13 mouse cellular contexts compared by ENCODE assay signal in the genomic region with DNA sequence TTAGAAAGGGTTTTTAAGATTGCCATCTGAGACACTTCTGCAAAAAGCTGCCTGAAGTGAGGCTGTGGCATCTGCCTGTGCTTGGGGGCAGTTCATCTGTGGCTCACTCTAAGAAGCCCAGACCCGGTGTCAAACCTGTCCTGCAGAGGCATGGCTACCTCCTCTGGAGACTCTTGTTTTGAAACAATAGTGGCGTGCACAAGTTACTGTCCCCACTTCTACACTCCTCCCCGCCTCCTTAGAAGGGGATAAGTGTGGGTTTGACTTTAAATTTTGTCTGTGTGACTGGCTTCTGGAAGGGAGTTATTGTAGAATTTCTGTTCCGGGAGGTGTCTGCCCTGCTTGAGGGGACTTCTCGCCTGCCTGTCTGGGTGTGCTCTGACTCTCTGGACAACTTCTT.
A peak's percentile ranks its signal among the peaks of the same experiment; 100 is the strongest.
DNase-seq lines count a peak whose midpoint lies in the region; ATAC-seq and TF ChIP-seq lines count a peak whose summit lies in the region.
"Had no signal": no experiment of that assay in that cellular context is flagged by ENCODE, and none has a peak within 500 bp of the region (broad histone marks: within the 10 kb centered on the region; RNA-seq: fewer than 3 reads in every experiment).

No protein-coding gene starts in this region.

- H3K36me3 ChIP-seq in hindbrain, embryonic 12.5 days = no peaks in the 10 kb centered on the region
- H3K36me3 ChIP-seq in midbrain, postnatal 0 days (ENCODE audit: insufficient read depth, low read length) = no peaks in the 10 kb centered on the region
- no peaks in the 10 kb centered on the region for H3K36me3 ChIP-seq in kidney, embryonic 15.5 days
- H3K36me3 ChIP-seq: embryonic facial prominence, embryonic 12.5 days; limb, embryonic 13.5 days had no signal

- H3K4me3 ChIP-seq in hindbrain, embryonic 12.5 days = no peak overlapping the region
- H3K4me3 ChIP-seq in midbrain, postnatal 0 days (ENCODE audit: low read depth, low read length) = no peak overlapping the region
- no peak overlapping the region for H3K4me3 ChIP-seq in kidney, embryonic 15.5 days (replicated peaks)
- H3K4me3 ChIP-seq: embryonic facial prominence, embryonic 12.5 days; heart, adult 2 months; limb, embryonic 13.5 days had no signal

- peak overlapping the region; percentile 98 for H3K27ac ChIP-seq in hindbrain, embryonic 12.5 days
- peak overlapping the region; percentile 92 for H3K27ac ChIP-seq in midbrain, postnatal 0 days (ENCODE audit: low read depth, low read length)
- no peak overlapping the region for H3K27ac ChIP-seq in kidney, embryonic 15.5 days
- H3K27ac ChIP-seq: embryonic facial prominence, embryonic 12.5 days; heart, adult 2 months; limb, embryonic 13.5 days had no signal

- H3K9ac ChIP-seq in hindbrain, embryonic 12.5 days = peak overlapping the region; percentile 32; the same call in 1 of the 2 replicates
- no peak overlapping the region for H3K9ac ChIP-seq in midbrain, postnatal 0 days (replicated peaks; ENCODE audit: low read length, poor library complexity, severe bottlenecking)
- no peak overlapping the region for H3K9ac ChIP-seq in kidney, embryonic 15.5 days
- H3K9ac ChIP-seq: embryonic facial prominence, embryonic 12.5 days; limb, embryonic 13.5 days had no signal

- 0 out of 2 replicates have a peak overlapping the region, but pooled peaks have one; percentile 61 for H3K4me2 ChIP-seq in hindbrain, embryonic 12.5 days (replicated peaks)
- no peak overlapping the region for H3K4me2 ChIP-seq in midbrain, postnatal 0 days (ENCODE audit: low read depth, low read length, poor library complexity, severe bottlenecking)
- H3K4me2 ChIP-seq in kidney, embryonic 15.5 days = no peak overlapping the region
- H3K4me2 ChIP-seq: embryonic facial prominence, embryonic 12.5 days; limb, embryonic 13.5 days had no signal

- H3K9me3 ChIP-seq in hindbrain, embryonic 12.5 days (replicated peaks) = no peaks in the 10 kb centered on the region
- no peaks in the 10 kb centered on the region for H3K9me3 ChIP-seq in midbrain, postnatal 0 days (ENCODE audit: low read length)
- no peaks in the 10 kb centered on the region for H3K9me3 ChIP-seq in kidney, embryonic 15.5 days (replicated peaks)
- H3K9me3 ChIP-seq: embryonic facial prominence, embryonic 12.5 days; limb, embryonic 13.5 days had no signal

- H3K4me1 ChIP-seq in hindbrain, embryonic 12.5 days = peaks cover 27% of the 10 kb centered on the region
- peaks cover 5% of the 10 kb centered on the region; the same call in 1 of the 2 replicates for H3K4me1 ChIP-seq in midbrain, postnatal 0 days (ENCODE audit: insufficient read depth, low read length)
- H3K4me1 ChIP-seq in kidney, embryonic 15.5 days = peaks cover 20% of the 10 kb centered on the region

- DNase-seq in cerebellum, adult 9-11 months = peak; percentile 9
- no peak for DNase-seq in cerebellum, adult 8-10 months
- DNase-seq in embryo, embryonic 11 days = peak; percentile 39
- DNase-seq in midbrain, postnatal 0 days (ENCODE audit: low spot score) = peak; percentile 32
- no peak for DNase-seq in testis, postnatal 14 days (ENCODE audit: low spot score)
- DNase-seq in adrenal gland, adult 18-20 months (ENCODE audit: low spot score in 2 of 2) = no peak
- DNase-seq: heart, adult 2 months; heart, postnatal 4 days; kidney, adult 9 months had no signal

- no peak for TF ChIP-seq CTCF in midbrain, postnatal 0 days (IDR thresholded peaks at IDR 0.05)

- H3K27me3 ChIP-seq in hindbrain, embryonic 12.5 days = peaks cover 14% of the 10 kb centered on the region; the same call in 1 of the 2 replicates
- H3K27me3 ChIP-seq in midbrain, postnatal 0 days (ENCODE audit: insufficient read depth, low read length) = no peaks in the 10 kb centered on the region
- peaks cover 67% of the 10 kb centered on the region for H3K27me3 ChIP-seq in kidney, embryonic 15.5 days

- 10% methylated on average over 5 of the region's 5 CpGs for WGBS in hindbrain, embryonic 12.5 days
- 35% methylated on average over 5 of the region's 5 CpGs for WGBS in midbrain, postnatal 0 days
- WGBS in kidney, embryonic 15.5 days = 11% methylated on average over 5 of the region's 5 CpGs

- ATAC-seq in hindbrain, embryonic 12.5 days (ENCODE audit: low FRiP score) = no peak
- no peak for ATAC-seq in midbrain, postnatal 0 days (ENCODE audit: low FRiP score)
- no peak for ATAC-seq in kidney, embryonic 15.5 days (replicated peaks; ENCODE audit: low FRiP score)

Comparison
In these comparisons a context has a peak if more than half of its experiments do, and no peak if none do; other contexts are left out.
1. DNase-seq: peak in cerebellum, adult 9-11 months (single experiment), embryo, embryonic 11 days (single experiment) and midbrain, postnatal 0 days (single experiment); none in cerebellum, adult 8-10 months (single experiment), testis, postnatal 14 days (single experiment) and adrenal gland, adult 18-20 months (0 of 2).